Mouse (Mus musculus) kidney, adult 2 months (tissue): Measurements from ENCODE around the gene Gal3st1. TPM values are rescaled to one million over a fixed set of nuclear protein-coding genes. Genes with fewer than 3 reads are reported as not detected.

Experiments used
- DNase-seq: peaks from one replicate; pipeline ENCODE4 v3.0.0; 2021
- H3K27ac ChIP-seq: fragments of 200-500 bp; 2 replicates; pipeline ENCODE4 v1.5.1; 2012; ENCODE audit warnings: low read depth, low read length, control low read depth, inconsistent platforms; ENCODE audit not compliant: insufficient read depth
- H3K27me3 ChIP-seq: fragments of 200-500 bp; replicated peaks from 2 replicates; pipeline ENCODE4 v1.6.1; 2012; ENCODE audit warnings: mild to moderate bottlenecking, moderate library complexity, low read length, inconsistent platforms; ENCODE audit not compliant: control insufficient read depth, insufficient read depth
- H3K36me3 ChIP-seq: fragments of 200-500 bp; 2 replicates; pipeline ENCODE4 v1.6.1; 2012; ENCODE audit warnings: mild to moderate bottlenecking, moderate library complexity, low read length, inconsistent platforms; ENCODE audit not compliant: control insufficient read depth, insufficient read depth
- H3K4me1 ChIP-seq: fragments of 200-500 bp; 2 replicates; pipeline ENCODE4 v1.6.1; 2011; ENCODE audit warnings: low read length; ENCODE audit not compliant: control insufficient read depth, insufficient read depth
- H3K4me3 ChIP-seq: fragments of 200-500 bp; 2 replicates; pipeline ENCODE4 v1.5.1; 2011; ENCODE audit warnings: mild to moderate bottlenecking, low read depth, low read length, control low read depth; ENCODE audit not compliant: insufficient read depth
- CTCF ChIP-seq: fragments of 200-500 bp; conservative IDR thresholded peaks from 2 replicates; pipeline ENCODE4 v1.5.1; 2011; ENCODE audit warnings: low read depth, mild to moderate bottlenecking, control low read depth, low read length, moderate library complexity, mixed read lengths; ENCODE audit not compliant: insufficient read depth, insufficient read length
- POLR2A ChIP-seq: fragments of 200-500 bp; IDR thresholded peaks from one replicate; pipeline ENCODE4 v1.6.1; 2011; ENCODE audit warnings: low read depth, low read length, control low read depth
- WGBS: fragments of 180-500 bp; shearing (Covaris S2); methylation state at CpG from one replicate; pipeline ENCODE4 v1.1.7; 2018; 5-methylcytosine and 5-hydroxymethylcytosine counted together
- polyA plus RNA-seq: library from polyadenylated mRNA; depleted of rRNA; stranded (reverse); fragments of >200 nt; gene quantifications from 2 replicates; pipeline ENCODE4 v1.2.3, GENCODE M21; 2012

Gene Gal3st1
- polyA plus RNA-seq, 1 experiment = 71.7 TPM

DNA sequence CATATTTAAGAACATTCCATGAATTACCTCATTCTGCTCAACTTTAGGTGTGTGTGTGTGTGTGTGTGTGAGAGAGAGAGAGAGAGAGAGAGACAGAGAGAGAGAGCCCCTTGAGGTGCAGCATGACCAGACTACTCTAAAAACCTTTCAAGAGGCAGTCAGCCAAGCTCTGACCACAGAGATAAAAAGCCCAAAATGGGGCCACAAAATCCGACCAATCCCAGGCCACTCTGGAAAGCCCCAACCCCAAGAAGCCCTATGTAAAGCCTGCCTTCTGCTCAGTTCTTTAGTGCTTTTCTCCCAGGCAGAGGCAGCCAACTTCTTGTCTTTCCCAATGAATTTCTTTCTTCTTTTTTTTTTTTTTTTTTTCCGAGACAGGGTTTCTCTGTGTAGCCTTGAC, 22.5 kb upstream of the Gal3st1 start:
- Histone ChIP-seq H3K27me3 (no peaks in the 10 kb centered on the region), H3K36me3 (no peaks in the 10 kb centered on the region), H3K4me3 (no peak overlapping the region), H3K4me1 (peaks cover 8% of the 10 kb centered on the region; the same call in 1 of the 2 replicates), H3K27ac (no peak overlapping the region)
- no peak for DNase-seq
- WGBS = 32% methylated on average over 2 of the region's 2 CpGs
- TF ChIP-seq CTCF (no peak), POLR2A (no peak)

GRCm38 (mm10) chr11:3961761-3962160, 21.7 kb upstream of the Gal3st1 start:
- DNase-seq = no peak
- Histone ChIP-seq H3K27ac (no peak overlapping the region), H3K4me1 (peaks cover 8% of the 10 kb centered on the region; the same call in 1 of the 2 replicates), H3K4me3 (no peak overlapping the region), H3K36me3 (no peaks in the 10 kb centered on the region), H3K27me3 (no peaks in the 10 kb centered on the region)
- WGBS = 76% methylated on average over 3 of the region's 3 CpGs
- TF ChIP-seq POLR2A (no peak), CTCF (no peak)

DNA sequence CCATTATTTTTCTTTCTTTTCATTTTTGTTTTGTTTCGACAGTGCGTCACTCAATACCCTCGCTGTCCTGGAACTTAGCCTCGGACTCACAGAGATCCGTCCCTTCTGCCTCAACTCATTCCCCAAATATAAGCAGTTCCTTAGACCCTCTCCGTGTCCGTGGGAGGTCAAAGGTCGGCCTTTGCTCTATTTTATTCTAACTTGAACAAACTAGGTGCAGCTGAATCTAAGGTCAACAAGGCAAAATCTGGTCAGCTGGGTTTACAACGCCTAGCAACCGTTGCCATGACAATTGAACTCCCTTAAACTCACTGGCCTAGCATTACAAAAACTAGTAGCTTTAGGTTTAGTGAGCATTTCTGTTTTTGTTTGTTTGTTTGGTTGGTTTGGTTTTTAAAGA, 20.3 kb upstream of the Gal3st1 start:
- 76% methylated on average over 10 of the region's 10 CpGs for whole genome bisulfite sequencing
- Histone ChIP-seq H3K27me3 (no peaks in the 10 kb centered on the region), H3K4me3 (peak overlapping the region; percentile 44), H3K27ac (peak overlapping the region; percentile 46; the same call in 1 of the 2 replicates), H3K4me1 (peaks cover 8% of the 10 kb centered on the region; the same call in 1 of the 2 replicates), H3K36me3 (no peaks in the 10 kb centered on the region)
- no peak for DNase-seq
- TF ChIP-seq CTCF (no peak), POLR2A (no peak)

DNA sequence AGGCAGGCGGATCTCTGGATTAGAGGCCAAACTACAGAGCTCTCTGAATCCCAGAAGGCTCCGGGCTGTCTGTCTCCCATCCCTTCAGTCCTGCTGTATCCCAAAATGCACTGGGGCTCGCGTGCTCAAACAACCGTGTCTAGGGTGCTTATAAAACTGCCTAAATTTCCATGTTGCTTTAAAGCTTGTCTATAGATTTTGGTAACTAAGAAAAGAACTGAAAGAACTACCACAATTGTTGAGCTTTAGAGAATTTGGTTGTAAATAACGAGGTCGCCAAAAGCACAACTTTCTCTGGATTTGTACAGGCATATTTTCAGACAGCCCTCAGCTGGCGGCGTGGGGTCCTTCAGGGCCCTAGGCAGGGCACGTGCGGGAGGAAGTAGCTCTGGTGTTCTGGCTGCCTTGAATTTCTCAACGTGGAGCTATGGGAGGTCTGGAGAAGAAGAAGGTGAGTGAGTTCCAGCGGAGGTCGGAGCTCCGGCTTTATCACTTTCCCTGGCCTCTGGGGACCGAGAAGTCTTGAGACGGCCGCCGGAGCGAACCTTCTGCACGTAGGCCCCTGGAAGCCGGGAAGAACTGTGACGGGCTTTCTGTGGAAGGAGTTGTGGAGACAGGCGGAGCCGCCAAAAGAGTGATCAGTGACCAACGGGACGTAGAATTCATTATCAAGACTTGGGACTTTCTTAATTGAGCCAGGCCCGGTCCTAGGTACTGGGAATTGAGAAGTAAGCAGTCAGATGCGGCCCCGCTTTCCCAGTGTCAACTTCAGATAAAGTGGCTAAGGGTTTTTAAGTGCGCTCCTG, 19.6 kb upstream of the Gal3st1 start, which contains the start of gene Pes1:
Gene Pes1, plus strand, starts transcription at position 366 of the 806 bp plus-strand sequence.
- TF ChIP-seq POLR2A = no peak
- no peak for TF ChIP-seq CTCF
- Histone ChIP-seq H3K4me1 (peaks cover 8% of the 10 kb centered on the region; the same call in 1 of the 2 replicates), H3K27ac (peak within 1 kb of the TSS; percentile 46), H3K27me3 (no peaks in the 10 kb centered on the region), H3K4me3 (peak within 1 kb of the TSS; percentile 81), H3K36me3 (no peaks in the 10 kb centered on the region)
- peak; percentile 92 for DNase-seq
- under 1% methylated on average over 31 of the region's 31 CpGs for WGBS

DNA sequence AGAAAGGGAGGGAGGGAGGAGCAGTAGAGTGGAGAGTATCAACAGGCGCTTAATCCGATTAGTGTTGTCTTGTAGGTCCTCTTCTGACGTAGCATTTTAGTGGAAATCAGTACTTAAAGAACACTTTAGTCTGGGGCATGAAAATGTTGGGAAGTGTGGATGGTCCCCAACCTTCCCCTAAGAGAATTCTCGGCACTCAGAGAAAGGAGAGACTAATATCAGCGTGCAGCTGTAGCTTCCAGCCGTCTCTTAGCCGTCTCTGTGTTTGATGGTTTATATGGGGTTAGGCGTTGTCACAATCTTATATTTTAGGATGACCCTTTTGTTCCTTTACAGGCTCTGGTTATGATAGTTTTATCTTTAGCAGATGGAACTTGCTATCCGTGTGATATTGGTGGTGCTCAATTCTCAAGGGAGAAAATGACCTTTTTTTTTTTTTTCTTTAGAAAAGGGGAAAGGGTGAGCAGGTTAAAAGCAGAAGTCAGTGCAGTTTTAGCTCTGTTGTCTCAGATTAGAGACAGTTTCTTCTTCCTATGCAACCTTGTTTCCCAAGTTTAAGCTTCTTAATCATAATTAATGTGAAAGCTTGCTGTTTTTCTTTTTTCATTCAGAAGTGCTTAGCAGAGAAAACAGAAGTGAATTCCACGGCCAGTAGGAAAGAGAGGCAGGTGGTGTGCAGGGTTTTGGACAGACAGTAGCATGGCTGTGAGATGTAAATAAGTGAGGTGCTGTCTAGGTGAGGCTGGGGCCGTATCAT, 18.8 kb upstream of the Gal3st1 start:
- Histone ChIP-seq H3K4me3 (peak overlapping the region; percentile 81), H3K27ac (no peak overlapping the region; the same call in 1 of the 2 replicates), H3K36me3 (no peaks in the 10 kb centered on the region), H3K27me3 (no peaks in the 10 kb centered on the region), H3K4me1 (peaks cover 8% of the 10 kb centered on the region; the same call in 1 of the 2 replicates)
- WGBS = 10% methylated on average over 11 of the region's 11 CpGs
- DNase-seq = no peak
- TF ChIP-seq CTCF = no peak
- no peak for TF ChIP-seq POLR2A

- WGBS = 73% methylated on average over 3 of the region's 3 CpGs
- Histone ChIP-seq H3K36me3 (no peaks in the 10 kb centered on the region; the same call in 1 of the 2 replicates), H3K27me3 (no peaks in the 10 kb centered on the region), H3K27ac (no peak overlapping the region), H3K4me1 (peaks cover 2% of the 10 kb centered on the region; the same call in 1 of the 2 replicates), H3K4me3 (no peak overlapping the region)
- TF ChIP-seq CTCF = peak; percentile 62
- no peak for TF ChIP-seq POLR2A
- peak; percentile 57 for DNase-seq
Measured at GRCm38 (mm10) chr11:3969837-3970236, 13.6 kb upstream of the Gal3st1 start.
